Mouse (Mus musculus): ENCODE results near the gene Gpx8. TPM values are rescaled to one million over a fixed set of nuclear protein-coding genes. Genes with fewer than 3 reads are reported as not detected.
A peak's percentile ranks its signal among the peaks of the same experiment; 100 is the strongest.

The Gpx8 gene
- total RNA-seq (2012; rRNA removed), result 17.0 and 35.5 TPM in 2 replicates

DNA sequence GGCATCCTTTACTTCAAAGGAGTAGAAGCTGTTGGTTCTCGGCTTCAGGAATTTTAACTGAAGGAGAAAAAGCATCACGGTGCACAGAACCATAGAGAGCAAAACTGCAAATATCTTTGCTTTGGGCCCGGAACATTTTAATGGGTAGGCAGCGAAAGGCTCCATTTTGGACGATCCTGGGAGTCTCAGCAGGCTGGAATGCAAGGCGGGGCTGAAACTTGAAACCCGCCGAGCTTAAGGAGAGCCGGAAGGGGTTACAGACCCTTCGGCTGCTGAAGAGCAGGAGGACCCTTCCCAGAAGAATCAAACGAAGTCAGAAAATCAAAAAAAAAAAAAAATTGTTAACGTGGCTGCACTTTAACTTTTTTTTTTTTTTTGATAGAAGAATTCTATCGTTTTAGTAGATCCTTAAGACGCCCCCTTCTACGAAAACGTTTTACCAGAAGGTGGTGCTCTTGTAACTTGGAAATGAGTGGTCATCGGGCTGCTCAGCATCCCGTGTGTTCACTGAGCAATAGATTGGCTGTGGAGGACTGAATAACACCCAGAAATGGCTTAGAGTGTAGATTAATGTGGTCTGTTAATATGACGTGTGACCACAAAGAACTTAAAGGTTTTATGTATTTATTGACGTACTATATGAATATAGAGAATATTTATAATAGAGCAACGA, at the start of gene Gpx8:
Gene Gpx8 (minus strand): TSS at position 200 of the 673 bp plus-strand sequence.
- in situ Hi-C loops (cut with MboI; ENCODE audit: low sequenced_read_pairs in 2 of 2, unreplicated experiment in 2 of 2), result loop anchor here in 1 of 2 experiments (10.0 kb wide), 1 partner anchor 208 kb away; no protein-coding TSS in a partner anchor
- Histone ChIP-seq H3K9ac (ENCODE audit: insufficient read depth, low read depth, low read length, poor library complexity, severe bottlenecking) (peak within 1 kb of the TSS; percentile 65; the same call in 1 of the 2 replicates), H3K27ac (ENCODE audit: insufficient read depth, low read depth, low read length, poor library complexity, severe bottlenecking) (no peak within 1 kb of the TSS), H3K4me3 (ENCODE audit: insufficient read depth in 1 of 2, low read depth in 1 of 2, low read length in 2 of 2, poor library complexity in 1 of 2, severe bottlenecking in 1 of 2) (peak within 1 kb of the TSS; percentile 61 to 66), H3K9me3 (ENCODE audit: control insufficient read depth, insufficient read depth, low read depth, low read length) (no peaks in the 10 kb centered on the region), H3K36me3 (ENCODE audit: control insufficient read depth, insufficient read depth, low read length, poor library complexity, severe bottlenecking) (no peaks in the 10 kb centered on the region), H3K4me1 (ENCODE audit: control insufficient read depth in 2 of 2, insufficient read depth in 2 of 2, low read length in 2 of 2, poor library complexity in 1 of 2) (no peaks in the 10 kb centered on the region; a peak in 1 of 4 replicates)
- TF ChIP-seq MAFK (IDR thresholded peaks at IDR 0.05; ENCODE audit: insufficient read depth, low read depth, low read length) (no peak), HCFC1 (IDR thresholded peaks at IDR 0.05; ENCODE audit: borderline replicate concordance, insufficient read depth, low read length) (no peak), ZC3H11A (IDR thresholded peaks at IDR 0.05; ENCODE audit: borderline replicate concordance, low read depth, low read length) (0 out of 2 replicates have a peak, but pooled peaks have one; percentile 32), CHD2 (IDR thresholded peaks at IDR 0.05; ENCODE audit: low read depth, low read length) (no peak), ZNF384 (IDR thresholded peaks at IDR 0.05; ENCODE audit: low read depth, low read length) (peak; percentile 78; the same call in 1 of the 2 replicates)
- DNase-seq (ENCODE audit: low read depth, low spot score), result peak; percentile 38

- no peaks in the 10 kb centered on the region for H3K36me3 ChIP-seq (ENCODE audit: control insufficient read depth, insufficient read depth, low read length, poor library complexity, severe bottlenecking)
- in situ Hi-C loops (cut with MboI; ENCODE audit: low sequenced_read_pairs in 2 of 2, unreplicated experiment in 2 of 2), result no loop called here
- no peak overlapping the region for H3K9ac ChIP-seq (ENCODE audit: insufficient read depth, low read depth, low read length, poor library complexity, severe bottlenecking)
- H3K9me3 ChIP-seq (ENCODE audit: control insufficient read depth, insufficient read depth, low read depth, low read length), result no peaks in the 10 kb centered on the region
- H3K27ac ChIP-seq (ENCODE audit: insufficient read depth, low read depth, low read length, poor library complexity, severe bottlenecking), result no peak overlapping the region
- no peaks in the 10 kb centered on the region for H3K4me1 ChIP-seq (ENCODE audit: control insufficient read depth in 2 of 2, insufficient read depth in 2 of 2, low read length in 2 of 2, poor library complexity in 1 of 2)
- TF ChIP-seq HCFC1 (IDR thresholded peaks at IDR 0.05; ENCODE audit: borderline replicate concordance, insufficient read depth, low read length), result no peak
- TF ChIP-seq MAFK (IDR thresholded peaks at IDR 0.05; ENCODE audit: insufficient read depth, low read depth, low read length), result no peak
- no peak for TF ChIP-seq ZNF384 (IDR thresholded peaks at IDR 0.05; ENCODE audit: low read depth, low read length)
- TF ChIP-seq CHD2 (IDR thresholded peaks at IDR 0.05; ENCODE audit: low read depth, low read length), result no peak
- no peak for TF ChIP-seq ZC3H11A (IDR thresholded peaks at IDR 0.05; ENCODE audit: borderline replicate concordance, low read depth, low read length)
- H3K4me3 ChIP-seq (ENCODE audit: insufficient read depth in 1 of 2, low read depth in 1 of 2, low read length in 2 of 2, poor library complexity in 1 of 2, severe bottlenecking in 1 of 2), result no peak overlapping the region
- no peak for DNase-seq (ENCODE audit: low read depth, low spot score)
These were observed 48.4 kb upstream of the Gpx8 start for GRCm38 (mm10) chr13:113094618-113095017.

- TF ChIP-seq MAFK (IDR thresholded peaks at IDR 0.05; ENCODE audit: insufficient read depth, low read depth, low read length) (no peak), ZC3H11A (IDR thresholded peaks at IDR 0.05; ENCODE audit: borderline replicate concordance, low read depth, low read length) (no peak), CHD2 (IDR thresholded peaks at IDR 0.05; ENCODE audit: low read depth, low read length) (no peak), ZNF384 (IDR thresholded peaks at IDR 0.05; ENCODE audit: low read depth, low read length) (no peak), HCFC1 (IDR thresholded peaks at IDR 0.05; ENCODE audit: borderline replicate concordance, insufficient read depth, low read length) (no peak)
These were observed 44.3 kb upstream of the Gpx8 start for GRCm38 (mm10) chr13:113090489-113090888.

DNA sequence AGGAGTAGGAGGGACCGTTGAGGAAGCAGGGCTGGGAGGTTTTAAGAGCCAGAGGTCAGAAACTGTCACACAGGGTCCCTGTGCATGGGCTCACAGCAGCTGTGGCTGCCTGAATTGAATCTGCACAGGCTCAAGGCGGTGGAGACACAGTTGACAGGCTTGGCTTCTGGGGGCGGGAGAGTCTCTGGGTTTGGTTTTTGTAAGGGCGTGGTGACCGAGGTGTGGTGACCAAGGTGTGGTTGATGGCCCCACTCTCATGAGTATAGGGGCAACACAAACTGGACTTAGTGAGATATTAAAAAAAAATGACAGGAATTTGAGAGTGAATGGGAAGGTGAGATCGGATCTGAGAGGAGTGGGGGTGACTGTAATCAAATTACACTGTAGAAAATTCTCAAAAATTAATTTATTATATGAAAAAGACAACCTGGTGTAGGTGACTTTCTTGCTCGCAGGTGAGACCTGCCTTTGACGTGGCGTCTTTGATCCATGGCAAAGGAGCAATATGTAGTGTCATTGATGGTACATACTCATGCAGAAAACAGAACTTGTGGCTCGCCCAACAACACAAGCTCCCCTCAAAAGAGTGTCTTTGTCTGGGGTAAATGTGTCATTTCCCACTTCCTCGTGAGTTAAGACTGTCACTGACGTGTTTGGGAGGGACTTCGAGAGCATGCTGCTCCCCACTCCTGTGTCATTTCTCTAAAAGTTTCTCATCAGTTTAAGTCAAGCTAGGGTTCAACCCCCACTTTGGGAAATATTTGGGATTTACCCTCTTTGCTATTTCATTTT, 41.2 kb upstream of the Gpx8 start:
- Histone ChIP-seq H3K36me3 (ENCODE audit: control insufficient read depth, insufficient read depth, low read length, poor library complexity, severe bottlenecking) (no peaks in the 10 kb centered on the region), H3K4me3 (ENCODE audit: insufficient read depth in 1 of 2, low read depth in 1 of 2, low read length in 2 of 2, poor library complexity in 1 of 2, severe bottlenecking in 1 of 2) (no peak overlapping the region), H3K9me3 (ENCODE audit: control insufficient read depth, insufficient read depth, low read depth, low read length) (no peaks in the 10 kb centered on the region), H3K27ac (ENCODE audit: insufficient read depth, low read depth, low read length, poor library complexity, severe bottlenecking) (no peak overlapping the region; the same call in 1 of the 2 replicates), H3K4me1 (ENCODE audit: control insufficient read depth in 2 of 2, insufficient read depth in 2 of 2, low read length in 2 of 2, poor library complexity in 1 of 2) (no peaks in the 10 kb centered on the region), H3K9ac (ENCODE audit: insufficient read depth, low read depth, low read length, poor library complexity, severe bottlenecking) (no peak overlapping the region)
- no peak for TF ChIP-seq CHD2 (IDR thresholded peaks at IDR 0.05; ENCODE audit: low read depth, low read length)
- no peak for TF ChIP-seq ZC3H11A (IDR thresholded peaks at IDR 0.05; ENCODE audit: borderline replicate concordance, low read depth, low read length)
- no peak for TF ChIP-seq ZNF384 (IDR thresholded peaks at IDR 0.05; ENCODE audit: low read depth, low read length)
- no peak for TF ChIP-seq HCFC1 (IDR thresholded peaks at IDR 0.05; ENCODE audit: borderline replicate concordance, insufficient read depth, low read length)
- TF ChIP-seq MAFK (IDR thresholded peaks at IDR 0.05; ENCODE audit: insufficient read depth, low read depth, low read length), result no peak
- in situ Hi-C loops (cut with MboI; ENCODE audit: low sequenced_read_pairs in 2 of 2, unreplicated experiment in 2 of 2), result no loop called here
- DNase-seq (ENCODE audit: low read depth, low spot score), result no peak

More at GRCm38 (mm10) chr13:113090489-113090888, 44.3 kb upstream of the Gpx8 start:
- no peak overlapping the region for H3K9ac ChIP-seq (ENCODE audit: insufficient read depth, low read depth, low read length, poor library complexity, severe bottlenecking)
- in situ Hi-C loops (cut with MboI; ENCODE audit: low sequenced_read_pairs in 2 of 2, unreplicated experiment in 2 of 2), result no loop called here
- H3K36me3 ChIP-seq (ENCODE audit: control insufficient read depth, insufficient read depth, low read length, poor library complexity, severe bottlenecking), result no peaks in the 10 kb centered on the region
- DNase-seq (ENCODE audit: low read depth, low spot score), result no peak
- no peak overlapping the region for H3K27ac ChIP-seq (ENCODE audit: insufficient read depth, low read depth, low read length, poor library complexity, severe bottlenecking)
- H3K9me3 ChIP-seq (ENCODE audit: control insufficient read depth, insufficient read depth, low read depth, low read length), result no peaks in the 10 kb centered on the region
- no peaks in the 10 kb centered on the region for H3K4me1 ChIP-seq (ENCODE audit: control insufficient read depth in 2 of 2, insufficient read depth in 2 of 2, low read length in 2 of 2, poor library complexity in 1 of 2)
- no peak overlapping the region for H3K4me3 ChIP-seq (ENCODE audit: insufficient read depth in 1 of 2, low read depth in 1 of 2, low read length in 2 of 2, poor library complexity in 1 of 2, severe bottlenecking in 1 of 2)

Measured in ES-E14 (cell line).